Mouse (Mus musculus) neural tube, embryonic 12.5 days (tissue): ENCODE results near the gene Ptpru. TPM values are rescaled to one million over a fixed set of nuclear protein-coding genes. Genes with fewer than 3 reads are reported as not detected.

Experiments used
- polyA plus RNA-seq: library from polyadenylated mRNA; unstranded; fragments of >200 nt; fragmentation: Nextera tagmentation; extraction: Ambion mirVana; gene quantifications from 2 replicates; pipeline ENCODE4 v1.2.1, GENCODE M21; 2016

Ptpru gene
- polyA plus RNA-seq, 1 experiment from 2014 or later: 8.7 TPM

Other genes starting within 250 kb of the Ptpru start
- 36.4 and 37.4 TPM in 2 replicates for gene Mecr, start 5.2 kb upstream of the Ptpru start, polyA plus RNA-seq
- gene Srsf4, start 35.3 kb upstream of the Ptpru start, polyA plus RNA-seq: 145 and 150 TPM in 2 replicates
- 0.79 and 0.82 TPM in 2 replicates for gene Tmem200b, start 83.5 kb upstream of the Ptpru start, polyA plus RNA-seq
- gene Gm10300, start 236.4 kb upstream of the Ptpru start, polyA plus RNA-seq: 0.09 TPM in 1 of 2 replicates, not detected in the other
- 168 and 189 TPM in 2 replicates for gene Epb41, start 237.0 kb upstream of the Ptpru start, polyA plus RNA-seq